Mouse (Mus musculus): ENCODE data around the gene Glrx. TPM values are rescaled to one million over a fixed set of nuclear protein-coding genes. Genes with fewer than 3 reads are reported as not detected.
A peak's percentile ranks its signal among the peaks of the same experiment; 100 is the strongest.

The Glrx gene
- total and polyA plus RNA-seq, 3 experiments: 21.2 to 65.5 (median 53.3) TPM

GRCm38 (mm10) chr13:75797369-75798141 is 42.1 kb upstream of the Glrx start:
- Histone ChIP-seq H3K27ac (ENCODE audit: insufficient read depth, low read depth) (peak overlapping the region; percentile 87), H3K4me1 (ENCODE audit: control insufficient read depth in 1 of 2, insufficient read depth in 2 of 2) (peaks cover 35 to 71% of the 10 kb centered on the region in 2 experiments), H3K79me2 (replicated peaks; ENCODE audit: control insufficient read depth, extremely low read depth, insufficient read depth, poor library complexity, severe bottlenecking) (no peaks in the 10 kb centered on the region; the same call in 1 of the 2 replicates), H3K9ac (ENCODE audit: insufficient read depth, low read depth) (peak overlapping the region; percentile 65), H3K4me3 (replicated peaks in 1 of 3; ENCODE audit: low read depth in 2 of 3, low read length in 2 of 3, poor library complexity in 1 of 3) (peak overlapping the region; percentile 13 to 55 (median 52)), H3K27me3 (replicated peaks) (no peaks in the 10 kb centered on the region), H3K4me2 (ENCODE audit: insufficient read depth, low read depth, poor library complexity, severe bottlenecking) (peak overlapping the region; percentile 80), H3K36me3 (replicated peaks in 1 of 2; ENCODE audit: control insufficient read depth in 1 of 2, insufficient read depth in 1 of 2, low read length in 1 of 2) (no peaks in the 10 kb centered on the region), H3K9me3 (replicated peaks; ENCODE audit: low read length) (no peaks in the 10 kb centered on the region)
- peak; percentile 92 for TF ChIP-seq IRF4 (IDR thresholded peaks at IDR 0.05; ENCODE audit: low read depth, low read length)
- TF ChIP-seq UBTF (IDR thresholded peaks at IDR 0.05; ENCODE audit: low read depth, low read length): no peak
- TF ChIP-seq BHLHE40 (IDR thresholded peaks at IDR 0.05; ENCODE audit: low read depth, low read length): peak; percentile 72
- TF ChIP-seq USF2 (conservative IDR thresholded peaks at IDR 0.05; ENCODE audit: low read depth, low read length): no peak
- peak; percentile 45; the same call in 1 of the 2 replicates for TF ChIP-seq NELFE (IDR thresholded peaks at IDR 0.05; ENCODE audit: low read depth, low read length)
- TF ChIP-seq MYC (IDR thresholded peaks at IDR 0.05; ENCODE audit: low read depth, low read length): peak; percentile 83
- TF ChIP-seq JUN (IDR thresholded peaks at IDR 0.05; ENCODE audit: insufficient read depth, low read depth, low read length): peak; percentile 81
- TF ChIP-seq MXI1 (IDR thresholded peaks at IDR 0.05; ENCODE audit: low read depth, low read length): no peak; the same call in 1 of the 2 replicates
- no peak for TF ChIP-seq CHD1 (IDR thresholded peaks at IDR 0.05; ENCODE audit: low read depth, low read length)
- peak; percentile 61 for TF ChIP-seq NRF1 (IDR thresholded peaks at IDR 0.05; ENCODE audit: low read depth, low read length)
- peak; percentile 84 for TF ChIP-seq GABPA (IDR thresholded peaks at IDR 0.05; ENCODE audit: insufficient replicate concordance, low read depth, low read length)
- 0 out of 2 replicates have a peak, but pooled peaks have one; percentile 50 for TF ChIP-seq KAT2A (IDR thresholded peaks at IDR 0.05; ENCODE audit: insufficient replicate concordance, low read length)
- TF ChIP-seq MEF2A (IDR thresholded peaks at IDR 0.05; ENCODE audit: borderline replicate concordance, low read depth, low read length): peak; percentile 75
- TF ChIP-seq POLR2A (IDR thresholded peaks at IDR 0.05; ENCODE audit: low read depth, low read length): peak; percentile 80
- no peak for TF ChIP-seq E2F4 (IDR thresholded peaks at IDR 0.05; ENCODE audit: insufficient replicate concordance, low read depth, low read length)
- no peak for TF ChIP-seq USF1 (IDR thresholded peaks at IDR 0.05; ENCODE audit: low read depth, low read length)
- TF ChIP-seq SMC3 (IDR thresholded peaks at IDR 0.05; ENCODE audit: low read depth, low read length): peak; percentile 99
- peak; percentile 88; the same call in 1 of the 2 replicates for TF ChIP-seq JUND (conservative IDR thresholded peaks at IDR 0.05; ENCODE audit: low read depth, low read length)
- peak; percentile 63 for TF ChIP-seq HCFC1 (IDR thresholded peaks at IDR 0.05; ENCODE audit: low read depth, low read length)
- TF ChIP-seq MAFK (IDR thresholded peaks at IDR 0.05; ENCODE audit: insufficient replicate concordance, low read length): peak; percentile 94
- peak; percentile 98 for TF ChIP-seq ZC3H11A (IDR thresholded peaks at IDR 0.05; ENCODE audit: low read depth, low read length)
- peak; percentile 86; the same call in 1 of the 2 replicates for TF ChIP-seq MAX (IDR thresholded peaks at IDR 0.05; ENCODE audit: low read length)
- no peak for TF ChIP-seq PAX5 (IDR thresholded peaks at IDR 0.05; ENCODE audit: low read length)
- peak; percentile 85 for TF ChIP-seq MAZ (IDR thresholded peaks at IDR 0.05; ENCODE audit: low read depth, low read length)
- no peak; the same call in none of the 2 replicates for TF ChIP-seq RAD21 (IDR thresholded peaks at IDR 0.05; ENCODE audit: low read depth, low read length)
- TF ChIP-seq POLR2AphosphoS2 (IDR thresholded peaks at IDR 0.05; ENCODE audit: low read depth, low read length): no peak; the same call in 1 of the 2 replicates
- TF ChIP-seq TBP (conservative IDR thresholded peaks at IDR 0.05; ENCODE audit: low read depth, low read length): peak; percentile 83
- peak; percentile 40; the same call in 1 of the 2 replicates for TF ChIP-seq ZMIZ1 (IDR thresholded peaks at IDR 0.05; ENCODE audit: low read depth, low read length)
- peak; percentile 91 for TF ChIP-seq TCF12 (IDR thresholded peaks at IDR 0.05; ENCODE audit: low read depth, low read length)
- peak; percentile 44; the same call in 1 of the 2 replicates for TF ChIP-seq EP300 (IDR thresholded peaks at IDR 0.05; ENCODE audit: low read length)
- TF ChIP-seq CHD2 (IDR thresholded peaks at IDR 0.05; ENCODE audit: low read length): peak; percentile 62; the same call in 1 of the 2 replicates
- peak; percentile 95 to 97 for TF ChIP-seq CTCF (conservative IDR thresholded peaks at IDR 0.05 in 1 of 2, IDR thresholded peaks at IDR 0.05 in 1 of 2; ENCODE audit: low read depth in 2 of 2, low read length in 2 of 2)
- TF ChIP-seq ETS1 (conservative IDR thresholded peaks at IDR 0.05; ENCODE audit: low read depth, low read length): peak; percentile 97
- no peak; the same call in 1 of the 2 replicates for TF ChIP-seq ZNF384 (IDR thresholded peaks at IDR 0.05; ENCODE audit: low read depth, low read length)
- TF ChIP-seq ZKSCAN1 (IDR thresholded peaks at IDR 0.05; ENCODE audit: borderline replicate concordance, low read depth, low read length): no peak
- TF ChIP-seq SIN3A (IDR thresholded peaks at IDR 0.05; ENCODE audit: low read length): peak; percentile 93
- no peak; the same call in 1 of the 2 replicates for TF ChIP-seq RCOR1 (conservative IDR thresholded peaks at IDR 0.05; ENCODE audit: low read depth, low read length)
- TF ChIP-seq ELF1 (IDR thresholded peaks at IDR 0.05; ENCODE audit: low read depth, low read length): peak; percentile 98
- dilution Hi-C loops (cut with MboI; ENCODE audit: extremely low pct_ligation_motif_present, extremely low pct_unique_long_range_greater_than_20kb, low sequenced_read_pairs) (no loop called here), in situ Hi-C loops (cut with MboI; ENCODE audit: low pct_ligation_motif_present, low pct_unique_long_range_greater_than_20kb, low sequenced_read_pairs) (loop anchor here (5.0 to 10.0 kb wide), 4 partner anchors 55 to 570 kb away; no protein-coding TSS in a partner anchor)
- peak; percentile 98 for DNase-seq (ENCODE audit: extremely low read depth)
